Mouse (Mus musculus) central nervous system, embryonic 14 days (tissue): ENCODE data around the gene Mob1b. TPM values are rescaled to one million over a fixed set of nuclear protein-coding genes. Genes with fewer than 3 reads are reported as not detected.

Experiments used
- polyA plus RNA-seq: library from polyadenylated mRNA; depleted of rRNA; stranded (reverse); fragments of >200 nt; gene quantifications from 2 replicates; pipeline ENCODE4 v1.2.3, GENCODE M21; 2012; rRNA removed

Mob1b gene
- 13.4 and 16.0 TPM in 2 replicates for polyA plus RNA-seq

GRCm38 (mm10) chr5:88720116-88721002 is at the start of gene Mob1b:
TSS of gene Mob1b (plus strand) at chr5:88720855.

GRCm38 (mm10) chr5:88675443-88676387 is 44.9 kb upstream of the Mob1b start, which contains the start of gene Grsf1:
TSS of gene Grsf1 (minus strand) at chr5:88676171.

DNA sequence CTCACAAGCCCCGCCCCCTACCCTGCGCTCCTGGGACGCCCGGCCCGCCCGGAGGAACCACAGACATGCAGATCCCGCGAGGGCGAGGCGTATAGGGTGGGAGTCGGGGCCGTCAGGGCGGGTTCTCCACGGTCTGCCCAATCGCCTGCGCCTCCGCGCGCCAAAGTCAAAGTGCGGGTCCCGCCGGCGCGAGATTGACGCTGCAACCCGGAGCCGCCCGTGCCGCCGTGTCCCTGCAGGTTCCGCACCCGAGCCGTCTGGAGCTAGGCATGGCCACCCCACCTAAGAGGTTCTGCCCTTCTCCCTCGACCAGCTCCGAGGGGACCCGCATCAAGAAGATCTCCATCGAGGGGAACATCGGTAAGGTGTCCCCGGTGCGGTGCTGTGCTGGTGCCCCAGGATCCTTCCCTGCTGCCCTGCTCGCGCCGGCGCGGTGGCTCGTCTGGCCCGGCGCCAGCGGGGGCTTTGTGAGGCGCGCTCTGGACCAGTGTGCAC is 44.4 kb downstream of the Mob1b start, which contains the start of gene Dck:
Gene Dck, plus strand, starts transcription at position 10 of the 495 bp plus-strand sequence.

Other genes with a start within 250 kb of the Mob1b start
- not detected in 2 replicates for gene Enam, start 232.9 kb upstream of the Mob1b start, polyA plus RNA-seq
- gene Jchain, start 193.0 kb upstream of the Mob1b start, polyA plus RNA-seq: 0.75 and 1.1 TPM in 2 replicates
- gene Utp3, start 166.4 kb upstream of the Mob1b start, polyA plus RNA-seq: 39.4 and 40.8 TPM in 2 replicates
- 131 and 141 TPM in 2 replicates for gene Rufy3, start 155.8 kb upstream of the Mob1b start, polyA plus RNA-seq
- gene Grsf1, start 44.7 kb upstream of the Mob1b start, polyA plus RNA-seq: 65.1 and 76.9 TPM in 2 replicates
- gene Dck, start 44.1 kb downstream of the Mob1b start, polyA plus RNA-seq: 37.3 and 48.4 TPM in 2 replicates
- gene Slc4a4, start 166.0 kb downstream of the Mob1b start, polyA plus RNA-seq: 3.3 and 4.4 TPM in 2 replicates